ENCODE assay signal across 8 mouse cellular contexts in genomic region chr6:146501866-146502804, GRCm38 (mm10). TPM values are rescaled to one million over a fixed set of nuclear protein-coding genes. Genes with fewer than 3 reads are reported as not detected.
DNase-seq lines count a peak whose midpoint lies in the region; ATAC-seq lines count a peak whose summit lies in the region.

Gene Itpr2 (minus strand): TSS chr6:146502223.

- peak; percentile 84 for ATAC-seq in megakaryocyte-erythroid progenitor cell, adult 5-6 weeks (replicated peaks; ENCODE audit: low FRiP score, low TSS enrichment, poor library complexity, severe bottlenecking)

- intact Hi-C loops in left cerebral cortex, postnatal 14 days (cut with DNase I): loop anchor here (5.0 kb wide), 1 partner anchor 60 kb away; no protein-coding TSS in a partner anchor

- peak; percentile 95 to 98 for DNase-seq in adrenal gland, adult (ENCODE audit: inconsistent age in 2 of 2, low spot score in 1 of 2)
- DNase-seq in embryo, embryonic 10 days (ENCODE audit: low spot score): peak; percentile 76
- DNase-seq in gastrocnemius, postnatal 10 days: peak; percentile 95
- peak; percentile 89 for DNase-seq in induced T-regulatory cell, adult 2 months (ENCODE audit: low read depth)
- peak; percentile 57 to 71 for DNase-seq in left cerebral cortex, postnatal 14 days (ENCODE audit: low spot score in 2 of 2)
- peak; percentile 75 for DNase-seq in right cerebral cortex, postnatal 25 days
- DNase-seq in urinary bladder, postnatal 4 days (ENCODE audit: low spot score in 2 of 2): peak; percentile 82 to 87

RNA-seq across cellular contexts. Expression of gene Itpr2, which starts in this region (rescaled TPM):
- total RNA-seq in gastrocnemius, postnatal 10 days (2021): 10 to 100 TPM in 1 of 2 experiments, 1 to 10 TPM in 1; 9.9 to 13.5 TPM
- total RNA-seq in left cerebral cortex, postnatal 14 days (2021): 10 to 100 TPM; 19.2 to 20.8 TPM
- total RNA-seq in megakaryocyte-erythroid progenitor cell, adult 5-6 weeks (2014; fragmentation: Nextera tagmentation): 10.1 and 14.2 TPM in 2 replicates
- 8.6 and 9.3 TPM in 2 replicates for total RNA-seq in megakaryocyte-erythroid progenitor cell, adult 5-6 weeks (2017)

Comparison
In these comparisons a context has a peak if more than half of its experiments do, and no peak if none do; other contexts are left out.
1. Peak in every context shown above with its lines: DNase-seq and ATAC-seq.